Mouse (Mus musculus): ENCODE results near the gene Itga6.

The Itga6 gene

DNA sequence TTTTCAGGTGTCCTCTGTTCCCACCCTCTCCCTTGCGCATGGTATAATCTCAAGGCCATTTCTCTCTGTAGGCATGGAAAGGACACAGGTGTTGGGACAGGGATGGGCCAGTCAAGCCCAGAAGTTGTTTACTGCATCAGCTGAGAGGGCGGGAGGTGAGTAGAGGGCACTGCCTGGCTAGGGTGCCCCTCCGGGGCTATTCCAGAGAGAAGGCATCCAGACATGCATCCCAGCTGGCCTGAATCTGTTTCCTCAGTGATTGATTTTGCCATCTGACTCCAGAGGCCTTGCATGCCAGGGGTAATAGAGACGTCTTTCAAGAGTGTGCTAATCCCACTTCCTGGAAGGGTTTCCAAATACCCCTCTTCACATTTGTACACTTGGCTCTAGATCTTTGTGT, 14.7 kb downstream of the Itga6 start:
- no peak for DNase-seq (ENCODE audit: low read depth, low spot score)

DNA sequence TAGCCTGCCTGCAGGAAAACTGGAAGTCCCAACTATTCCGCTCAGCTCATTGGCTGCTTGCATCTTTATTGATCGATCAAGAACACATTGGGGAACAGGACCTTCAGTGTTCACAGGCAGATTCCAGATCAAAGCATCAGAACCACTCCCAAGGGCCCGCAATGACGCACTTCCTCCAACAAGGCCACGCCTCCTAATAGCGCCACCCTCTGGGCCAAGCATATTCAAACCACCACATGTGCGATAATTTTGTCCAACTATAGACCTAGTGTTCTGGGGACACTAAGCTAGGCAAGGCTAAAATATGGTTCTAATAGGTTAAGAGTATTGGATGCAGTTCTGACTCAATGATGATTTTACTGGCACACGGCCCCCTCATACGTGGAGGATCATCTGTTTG, 15.7 kb downstream of the Itga6 start:
- peak; percentile 66 for DNase-seq (ENCODE audit: low read depth, low spot score)

DNA sequence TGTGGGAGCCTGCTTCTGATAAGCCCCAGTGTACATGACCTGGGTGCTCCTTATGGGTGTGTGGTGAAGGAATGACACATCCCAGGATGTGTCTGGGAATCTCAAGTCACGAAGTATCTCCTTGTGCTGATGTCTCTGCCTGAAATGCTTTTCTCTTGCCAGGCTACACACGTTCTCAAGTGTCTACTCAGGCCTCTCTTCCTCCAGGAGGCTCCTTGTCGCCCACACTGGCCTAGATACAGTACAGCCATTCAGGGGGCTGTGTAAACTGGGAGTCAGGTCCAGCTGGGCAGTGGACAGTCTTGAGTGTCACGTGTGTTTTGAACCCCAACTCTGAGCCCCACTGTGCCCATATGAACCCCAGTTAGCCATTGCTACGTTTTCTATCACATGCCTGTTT, 19.1 kb downstream of the Itga6 start:
- no peak for DNase-seq (ENCODE audit: low read depth, low spot score)

DNA sequence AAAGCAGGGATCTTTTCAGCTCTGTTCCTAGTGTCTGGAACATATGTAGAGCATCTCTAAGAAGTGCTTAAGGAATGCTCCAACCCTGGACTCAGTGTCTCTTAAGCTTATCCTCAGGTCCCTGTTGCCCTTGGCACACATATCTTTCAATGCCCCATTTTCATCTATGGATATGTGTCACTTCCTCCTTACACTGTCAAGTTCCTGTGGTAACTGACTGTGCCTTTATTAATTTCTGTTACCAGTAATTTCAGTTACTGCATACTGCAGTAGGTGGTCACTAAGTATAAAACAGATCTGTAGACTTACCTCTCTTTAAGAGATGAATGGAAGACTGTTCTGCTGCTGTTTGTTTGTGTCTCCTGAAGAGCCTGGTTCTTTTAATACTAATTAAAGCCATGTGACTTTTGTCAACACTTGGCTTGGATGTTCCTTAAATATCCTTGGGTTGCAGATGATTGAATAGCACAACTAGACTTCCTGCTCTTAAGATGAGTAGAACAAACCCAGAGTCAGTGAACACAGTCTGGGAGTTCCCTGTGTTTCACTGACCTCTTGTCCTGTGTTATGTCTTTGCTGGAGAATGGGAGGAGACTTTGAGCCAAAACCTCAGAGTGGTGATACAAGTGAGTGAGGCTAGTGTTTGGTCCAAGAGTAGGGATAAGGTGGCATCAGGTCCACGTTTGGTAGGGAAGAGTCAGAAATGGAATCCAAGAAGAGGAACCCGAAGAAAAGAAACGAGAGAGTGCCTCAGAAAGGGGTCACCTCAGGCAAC, 19.7 kb downstream of the Itga6 start:
- no peak for DNase-seq (ENCODE audit: low read depth, low spot score)

DNA sequence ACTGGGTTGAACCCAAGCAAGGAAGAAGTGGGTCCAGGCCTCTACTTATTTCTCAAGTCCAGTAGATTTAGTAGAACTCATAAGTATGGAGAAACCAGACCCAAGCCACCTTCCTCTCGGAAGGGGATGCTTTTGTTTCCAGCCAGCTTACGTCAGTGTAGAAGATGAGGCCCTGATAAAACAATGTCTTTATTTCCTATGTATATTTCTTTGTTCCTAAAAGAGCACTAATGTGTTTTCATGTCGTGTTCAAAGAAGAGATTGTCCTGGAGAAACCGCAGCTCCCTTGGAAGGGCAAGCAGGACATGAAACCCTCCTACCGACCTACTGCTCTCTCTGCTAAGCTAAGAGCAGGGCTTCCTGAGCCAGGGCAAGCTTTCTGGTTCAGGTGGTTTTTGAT, 20.6 kb downstream of the Itga6 start:
- no peak for DNase-seq (ENCODE audit: low read depth, low spot score)

DNA sequence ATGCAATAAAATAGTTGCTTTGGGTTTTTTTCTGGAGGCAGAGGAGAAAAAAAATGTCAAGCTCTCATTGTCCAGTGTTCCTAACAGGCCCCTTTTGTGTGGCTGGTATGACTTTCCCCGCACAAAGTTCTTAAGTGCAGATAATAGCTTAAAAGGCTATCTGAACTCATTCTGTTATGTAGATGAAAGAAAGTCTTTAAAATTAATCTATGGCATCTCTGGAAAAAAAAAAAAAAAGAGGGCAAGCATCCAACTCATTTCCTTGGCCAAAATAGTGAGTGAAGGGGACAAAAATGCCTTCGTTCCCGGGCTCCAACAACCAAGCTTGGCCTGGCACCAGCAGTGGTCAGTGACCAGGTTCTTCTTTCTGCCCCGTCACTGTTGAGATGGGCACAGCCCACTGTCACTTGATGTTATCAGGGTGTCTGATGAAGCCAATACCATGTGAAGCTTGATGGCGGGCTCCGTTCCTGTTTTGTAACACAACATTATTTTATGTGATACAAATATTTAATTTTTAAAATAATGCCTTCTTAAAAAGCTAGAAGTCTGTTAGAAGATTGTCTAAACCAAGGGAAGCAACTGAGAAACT, 21.7 kb downstream of the Itga6 start:
- no peak for DNase-seq (ENCODE audit: low read depth, low spot score)

DNA sequence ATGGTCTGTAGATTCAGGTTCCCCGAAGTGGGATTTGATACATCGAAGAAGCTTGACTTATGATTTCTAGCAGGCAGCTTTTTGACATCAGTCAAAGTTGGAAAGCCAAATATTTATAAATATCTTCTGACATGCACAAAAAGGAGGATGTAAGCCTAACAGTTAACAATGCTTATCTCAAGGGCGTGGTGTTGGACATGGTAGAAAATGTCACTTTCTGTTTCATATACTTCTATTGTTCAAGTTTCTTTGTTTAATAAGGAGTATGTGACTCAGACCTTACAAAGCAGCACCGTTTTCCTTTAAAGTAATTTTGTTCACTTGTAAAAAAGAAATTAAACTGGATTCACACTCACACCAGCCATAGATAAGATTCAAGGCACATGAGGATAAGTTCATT, 26.3 kb downstream of the Itga6 start:
- DNase-seq (ENCODE audit: low read depth, low spot score) = no peak

DNA sequence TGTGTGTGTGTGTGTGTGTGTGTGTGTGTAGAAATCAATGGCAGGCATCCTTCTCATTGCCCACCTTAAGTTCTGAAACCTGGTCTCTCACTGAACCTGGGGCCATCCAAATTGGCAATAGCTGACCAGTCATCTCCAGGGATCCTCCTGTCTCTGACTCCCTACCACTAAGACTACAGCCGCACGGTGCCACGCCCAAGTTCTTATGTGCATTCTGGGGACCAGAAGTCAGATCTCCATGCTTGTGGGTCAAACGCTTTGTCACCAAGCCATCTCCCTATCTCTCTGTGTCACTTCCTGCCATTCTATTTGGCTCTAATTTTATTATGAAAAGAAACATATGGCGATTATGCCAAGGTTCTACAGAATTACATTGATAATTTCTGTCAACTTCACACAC, 28.3 kb downstream of the Itga6 start:
- no peak for DNase-seq (ENCODE audit: low read depth, low spot score)

DNA sequence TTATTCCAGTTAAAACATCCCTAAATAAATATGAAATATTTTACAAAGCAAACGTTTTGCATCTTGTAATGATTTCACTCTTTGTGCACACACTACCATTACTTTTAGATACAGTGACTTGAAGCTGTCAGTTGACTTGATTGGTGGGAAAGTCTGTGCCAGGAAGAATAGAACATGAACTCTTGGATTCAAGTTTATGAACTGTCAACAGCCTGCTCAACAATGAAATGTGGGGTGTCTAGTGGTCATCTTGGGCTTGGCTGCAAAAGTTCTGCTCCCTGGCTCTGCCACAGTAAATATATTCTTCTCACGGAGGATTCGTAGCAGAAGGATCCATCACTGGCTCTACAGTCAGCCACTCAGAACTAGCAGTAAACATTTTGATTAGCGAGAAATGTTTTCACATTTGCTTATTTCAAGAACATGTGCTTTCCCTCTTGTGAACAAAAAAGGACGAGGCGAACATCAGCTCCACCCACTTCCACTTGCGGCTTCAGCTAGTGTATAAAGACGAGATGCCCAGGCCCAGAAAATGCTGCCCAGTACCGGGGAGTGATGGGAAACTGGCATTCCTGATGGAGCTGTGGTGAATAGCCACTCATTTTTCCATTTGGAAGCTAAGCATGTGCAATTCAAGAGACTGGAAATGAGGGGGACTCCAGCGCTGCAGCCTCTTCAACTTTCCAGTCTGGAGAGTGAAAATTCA, 29.0 kb downstream of the Itga6 start:
- no peak for DNase-seq (ENCODE audit: low read depth, low spot score)

DNA sequence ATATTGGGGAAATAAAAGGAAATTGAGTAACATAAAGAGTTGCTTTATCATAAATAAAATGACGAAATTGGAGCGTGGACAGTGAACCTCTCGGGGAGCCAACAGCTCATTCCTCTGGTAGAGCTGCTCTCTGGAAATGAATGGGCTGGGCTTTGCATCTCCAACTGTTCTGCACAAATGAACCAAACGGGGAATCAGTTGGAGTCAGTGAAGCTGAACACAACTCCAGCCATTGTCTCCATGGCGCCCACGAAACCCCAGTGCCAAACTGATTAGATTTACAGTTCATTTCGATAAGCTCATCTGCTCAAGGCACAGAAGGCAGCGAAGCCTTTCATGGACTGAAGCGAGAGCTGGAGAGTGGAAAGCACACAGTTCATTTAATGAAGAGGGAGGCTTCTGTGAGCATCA, 29.8 kb downstream of the Itga6 start:
- DNase-seq (ENCODE audit: low read depth, low spot score) = no peak

DNA sequence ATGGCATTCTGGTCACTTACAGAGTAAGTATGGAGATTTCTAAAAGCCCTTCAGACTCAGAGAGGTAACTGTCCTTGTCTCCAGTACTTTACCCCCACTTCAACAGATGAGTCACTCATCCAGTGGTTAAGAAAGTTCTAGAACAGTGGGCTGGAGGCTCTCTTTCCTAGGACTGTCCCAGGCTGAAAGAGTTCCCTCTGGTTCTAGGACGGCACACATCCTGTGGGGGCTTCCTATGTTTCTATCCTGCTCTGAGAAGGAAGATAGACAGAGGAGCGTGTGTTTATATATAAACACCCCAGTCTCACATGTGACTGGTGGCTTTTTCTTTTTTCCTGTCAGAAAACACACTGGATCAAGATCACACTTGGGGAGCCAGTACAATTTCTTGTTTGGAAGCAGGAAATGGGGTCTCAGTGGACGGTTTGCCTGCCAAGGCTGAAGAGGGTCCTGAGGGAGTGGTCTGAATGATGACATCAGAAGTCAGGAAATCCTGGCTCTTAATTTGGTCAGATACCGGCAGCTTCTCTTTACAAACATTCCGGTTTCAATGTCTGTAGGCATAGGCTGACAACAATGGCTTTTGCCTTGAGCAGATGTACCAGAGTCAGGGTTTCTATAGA, 34.0 kb downstream of the Itga6 start:
- DNase-seq (ENCODE audit: low read depth, low spot score) = no peak

DNA sequence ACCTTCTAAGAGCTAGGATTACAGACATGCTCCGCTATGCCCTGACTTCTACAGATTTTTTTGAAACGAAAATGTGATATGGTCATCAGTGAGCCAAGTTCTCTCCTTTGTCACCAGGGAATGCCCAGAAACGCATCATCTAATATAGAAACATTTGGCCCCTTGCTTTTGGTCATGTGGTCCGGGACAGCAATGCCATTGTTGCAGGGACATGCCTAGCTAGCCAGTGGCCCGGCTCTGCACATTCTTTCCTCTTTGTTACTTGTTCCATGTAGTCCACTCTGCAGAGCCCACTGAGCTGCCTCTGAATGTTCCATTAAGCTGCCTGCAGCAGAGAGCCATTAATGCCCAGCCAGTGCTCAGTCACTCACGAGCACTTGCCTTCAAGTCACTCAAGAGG, 34.6 kb downstream of the Itga6 start:
- no peak for DNase-seq (ENCODE audit: low read depth, low spot score)

DNA sequence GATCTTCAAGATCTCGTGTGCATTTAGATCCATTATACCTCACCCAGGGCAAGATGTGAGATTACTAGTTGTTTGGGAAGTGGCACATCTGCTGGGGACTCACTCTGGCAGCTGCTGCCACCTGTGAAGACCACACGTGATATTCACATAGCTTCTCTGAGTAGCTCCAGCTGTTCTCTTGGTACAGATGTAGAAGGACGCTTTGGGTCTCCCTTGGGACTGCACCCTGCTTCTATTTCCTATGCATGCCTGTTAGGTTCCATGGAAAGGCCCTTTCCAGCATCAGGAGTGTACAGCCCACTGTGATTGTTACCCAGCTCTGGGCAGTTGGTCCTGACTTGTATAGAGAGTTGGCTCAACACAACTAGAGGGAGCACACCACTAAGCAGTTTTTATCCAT, 39.8 kb downstream of the Itga6 start:
- DNase-seq (ENCODE audit: low read depth, low spot score) = no peak

DNA sequence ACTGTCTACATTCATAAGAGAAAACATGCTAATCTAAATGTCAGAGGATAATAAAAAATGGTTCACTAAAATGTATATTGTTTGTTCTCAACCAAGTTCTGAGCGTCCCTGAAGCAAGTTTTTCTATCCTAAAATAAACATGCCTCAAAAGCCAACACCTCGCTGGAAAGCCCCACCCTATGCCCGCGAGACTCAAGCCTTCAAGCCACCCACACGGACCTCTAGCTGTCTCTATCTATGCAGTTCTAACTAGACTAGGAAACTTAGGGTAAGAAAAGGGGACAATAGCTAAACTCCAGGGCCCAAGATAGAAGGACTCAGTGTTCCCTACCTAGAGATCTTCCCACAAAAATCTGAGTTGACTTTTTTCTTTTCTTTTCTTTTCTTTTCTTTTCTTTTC, 40.6 kb downstream of the Itga6 start:
- no peak for DNase-seq (ENCODE audit: low read depth, low spot score)

DNA sequence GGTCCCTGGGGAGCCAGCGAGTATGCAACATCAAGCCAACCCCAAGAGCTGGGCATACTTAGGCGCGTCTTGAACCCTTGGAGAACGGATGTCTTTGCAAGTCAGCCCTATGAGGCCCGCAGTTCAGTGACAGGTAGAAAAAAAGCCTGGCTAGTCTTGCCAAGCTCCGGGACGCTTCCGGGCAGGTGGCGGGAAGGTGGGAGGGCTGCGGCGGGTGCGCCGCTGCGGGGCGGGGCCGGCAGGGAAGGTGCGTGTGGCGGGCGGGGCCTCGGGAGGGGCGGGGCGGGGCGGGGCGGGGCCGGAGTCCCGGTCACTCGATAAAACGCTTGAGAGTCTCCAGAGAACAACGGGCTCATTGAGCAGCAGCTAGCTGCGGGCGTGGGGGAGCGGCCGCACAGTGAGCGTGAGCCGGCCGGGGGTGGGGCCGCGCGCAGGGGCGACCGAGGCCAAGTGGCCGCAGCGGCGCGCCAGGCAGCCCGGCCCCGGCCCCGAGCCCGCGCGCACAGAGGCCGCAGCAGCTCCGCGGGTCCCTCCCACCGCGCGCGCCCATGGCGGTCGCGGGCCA, 41.3 kb downstream of the Itga6 start:
- DNase-seq (ENCODE audit: low read depth, low spot score) = peak; percentile 87

DNA sequence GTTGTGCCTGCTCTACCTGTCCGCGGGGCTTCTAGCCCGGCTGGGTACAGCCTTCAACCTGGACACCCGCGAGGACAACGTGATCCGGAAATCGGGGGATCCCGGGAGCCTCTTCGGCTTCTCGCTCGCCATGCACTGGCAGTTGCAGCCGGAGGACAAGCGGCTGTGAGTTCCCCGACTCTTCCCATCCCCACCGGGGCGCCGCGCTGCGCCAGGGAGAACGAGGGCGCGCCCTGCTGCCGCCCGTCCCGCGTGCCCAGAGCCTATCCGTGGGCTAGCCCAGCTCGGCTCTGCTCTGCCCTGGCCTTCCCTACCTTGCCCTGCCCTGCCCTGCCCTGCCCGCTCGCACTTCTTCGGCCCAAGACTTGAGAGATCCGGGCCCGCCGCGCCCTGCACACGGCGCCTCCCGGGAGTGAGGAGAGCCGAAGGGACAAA, 41.8 kb downstream of the Itga6 start:
- peak; percentile 70 for DNase-seq (ENCODE audit: low read depth, low spot score)

DNA sequence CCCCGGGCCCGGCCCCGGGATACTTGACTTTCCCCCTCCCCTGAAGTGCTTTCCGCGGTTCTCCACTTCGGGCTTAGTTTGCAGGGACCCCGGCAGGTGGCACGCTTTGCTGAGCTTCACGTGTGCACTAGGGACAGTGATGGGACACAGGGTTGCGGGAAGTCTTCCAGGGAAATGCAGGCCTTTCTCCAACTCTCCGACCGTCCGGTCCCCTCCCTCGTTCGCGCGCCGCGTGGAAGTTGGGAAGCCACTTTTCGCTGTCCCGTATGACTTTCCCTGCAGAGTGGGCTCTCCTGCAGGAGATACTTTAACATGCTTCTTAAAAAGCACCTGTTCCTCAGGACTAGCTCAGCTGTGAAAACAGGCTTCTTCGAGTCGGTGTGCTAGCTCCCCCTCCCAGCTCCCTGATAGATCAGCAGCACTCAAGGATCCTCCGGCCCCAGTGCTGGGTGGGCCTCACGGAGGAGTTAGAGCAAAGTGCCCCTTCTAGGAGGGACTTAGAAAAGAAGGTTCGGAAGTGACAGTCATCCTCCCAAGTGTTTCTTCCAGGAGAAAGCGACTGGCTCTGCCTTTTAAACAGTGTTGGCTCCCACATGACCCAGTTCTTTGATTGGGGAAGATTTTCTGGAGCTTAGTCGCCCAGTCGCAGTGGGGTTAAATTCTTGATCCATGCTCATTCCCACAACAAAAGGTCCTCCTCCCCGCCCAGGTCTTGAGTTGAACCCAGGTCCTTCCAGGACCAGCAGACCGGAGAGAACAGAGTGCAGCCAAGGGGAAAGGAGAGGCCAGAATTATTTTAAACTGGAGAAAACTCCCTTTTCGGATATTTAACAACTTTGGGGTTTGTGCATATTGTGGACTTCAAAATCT, 42.4 kb downstream of the Itga6 start:
- peak; percentile 49 for DNase-seq (ENCODE audit: low read depth, low spot score)

DNA sequence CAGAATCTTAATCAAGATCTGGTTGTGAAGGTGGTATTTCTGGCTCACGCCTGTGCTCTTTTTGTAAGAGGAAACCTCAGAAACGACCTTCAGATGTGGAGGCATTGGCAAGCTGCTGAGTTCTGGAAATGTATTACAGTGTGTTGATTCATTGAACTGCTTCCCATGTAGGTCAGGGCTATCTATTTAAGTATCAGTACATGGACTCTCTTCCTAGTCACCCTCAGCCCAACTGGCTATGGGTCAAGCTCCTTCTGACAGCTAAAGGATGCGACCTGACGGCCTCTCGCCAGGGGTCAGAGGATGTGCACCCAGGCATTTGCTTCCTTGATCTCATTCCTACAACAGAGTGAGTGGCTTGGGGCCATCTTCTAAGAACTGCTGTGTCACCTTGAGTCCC, 45.3 kb downstream of the Itga6 start:
- no peak for DNase-seq (ENCODE audit: low read depth, low spot score)

DNA sequence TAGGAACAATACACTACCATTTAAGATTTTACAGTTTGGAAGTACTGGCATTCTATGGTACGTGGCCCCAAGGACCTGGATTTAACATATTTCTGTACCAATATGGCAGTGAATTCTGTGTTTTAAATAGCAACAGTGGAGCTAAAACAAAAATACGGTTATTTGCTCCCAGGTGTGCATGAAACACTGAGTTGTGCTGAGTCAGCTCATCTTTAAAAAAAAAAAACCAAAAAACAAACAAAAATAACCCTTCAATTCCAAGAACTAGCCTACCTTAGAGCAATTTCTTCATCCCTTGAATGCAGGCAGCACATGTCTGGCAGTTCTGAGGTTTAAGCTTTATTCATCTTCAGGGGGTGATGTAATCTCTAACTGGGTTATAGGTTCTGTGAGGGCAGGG, 45.8 kb downstream of the Itga6 start:
- DNase-seq (ENCODE audit: low read depth, low spot score) = no peak

DNA sequence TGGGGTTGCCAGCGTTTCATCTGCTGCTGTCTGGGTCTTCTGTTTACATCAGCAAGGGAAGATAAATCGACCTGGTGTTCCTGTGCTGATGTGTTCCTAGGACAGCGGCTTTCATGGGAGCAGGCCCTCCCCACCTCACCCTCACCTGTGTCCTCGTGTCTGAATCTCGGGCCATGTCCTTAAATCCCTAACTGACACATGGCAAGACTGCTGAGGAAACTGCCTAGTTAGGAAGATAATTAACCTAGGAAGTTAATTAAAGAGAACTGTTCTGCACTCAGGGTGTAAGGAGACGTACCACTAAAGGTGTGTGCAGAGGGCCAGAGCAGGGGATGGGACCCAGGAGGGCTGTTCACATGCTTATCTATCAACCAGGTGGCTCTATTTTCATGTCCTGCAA, 48.7 kb downstream of the Itga6 start:
- DNase-seq (ENCODE audit: low read depth, low spot score) = no peak

DNA sequence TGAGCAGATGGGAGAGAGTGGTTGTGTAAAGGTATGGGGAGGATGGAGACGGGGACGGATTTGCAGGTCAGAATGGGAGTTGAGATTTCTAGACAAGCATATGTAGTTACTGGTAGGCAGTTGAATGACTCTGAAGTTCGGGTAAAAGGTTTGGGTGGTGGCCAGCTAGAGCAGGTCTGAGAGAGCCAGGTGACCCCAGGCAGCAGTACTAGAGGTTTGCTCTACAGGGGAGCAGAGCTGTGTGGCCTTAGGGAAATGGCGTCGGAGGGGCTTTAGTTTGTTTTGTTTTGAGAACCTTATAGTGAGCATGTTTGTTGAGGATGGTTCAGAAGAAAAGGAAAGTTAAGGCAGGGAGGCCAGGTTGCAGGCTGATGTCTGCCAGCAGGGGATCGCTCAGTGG, 51.4 kb downstream of the Itga6 start:
- DNase-seq (ENCODE audit: low read depth, low spot score) = no peak

Data from ZHBTc4 (cell line).